Mouse (Mus musculus) cerebellum, postnatal 14 days (tissue): ENCODE measurements at regions not wholly inside any gene's neighbourhood (a gene's known extent, or its start where the extent isn't known, plus 50 kb on each side); places are given as distances from the start of the nearest gene placed in this dataset.

Source experiments
- DNase-seq, 2 experiments: peaks; one replicate each; pipeline ENCODE4 v3.0.0; 2021; ENCODE audit warnings: mixed read lengths in 2 of 2

- DNase-seq = peak; percentile 64 to 76
These were observed 565.2 kb upstream of the Adam5 start for GRCm38 (mm10) chr8:25389371-25389855.

- peak; percentile 65 to 76 for DNase-seq
These were observed 564.6 kb upstream of the Adam5 start for GRCm38 (mm10) chr8:25388811-25389210.

GRCm38 (mm10) chr8:25385186-25385585, 561.0 kb upstream of the Adam5 start:
- DNase-seq = peak in 1 of 2 experiments; percentile 20

- no peak for DNase-seq
These were observed 560.4 kb upstream of the Adam5 start for GRCm38 (mm10) chr8:25384591-25384990.

- DNase-seq = no peak
These were observed 549.1 kb upstream of the Adam5 start for GRCm38 (mm10) chr8:25373276-25373675.

GRCm38 (mm10) chr8:25370947-25371346, 546.8 kb upstream of the Adam5 start:
- no peak for DNase-seq

GRCm38 (mm10) chr8:25369331-25369730, 545.2 kb upstream of the Adam5 start:
- DNase-seq = peak; percentile 35 to 46

GRCm38 (mm10) chr8:25368561-25369091, 544.5 kb upstream of the Adam5 start:
- peak; percentile 61 to 63 for DNase-seq

GRCm38 (mm10) chr8:25367806-25368549, 543.8 kb upstream of the Adam5 start:
- DNase-seq = no peak

GRCm38 (mm10) chr8:25366181-25366580, 542.0 kb upstream of the Adam5 start:
- peak in 1 of 2 experiments; percentile 21 for DNase-seq

- no peak for DNase-seq
These were observed 538.5 kb upstream of the Adam5 start for GRCm38 (mm10) chr8:25362656-25363055.

- no peak for DNase-seq
These were observed 538.0 kb upstream of the Adam5 start for GRCm38 (mm10) chr8:25362146-25362545.

GRCm38 (mm10) chr8:25361420-25361819, 537.3 kb upstream of the Adam5 start:
- DNase-seq = no peak

GRCm38 (mm10) chr8:25358539-25359165, 534.5 kb upstream of the Adam5 start:
- peak; percentile 67 to 82 for DNase-seq

GRCm38 (mm10) chr8:25353822-25354770, 529.9 kb upstream of the Adam5 start:
- DNase-seq = peak; percentile 59 to 67

GRCm38 (mm10) chr8:25353405-25353804, 529.2 kb upstream of the Adam5 start:
- peak; percentile 22 to 47 for DNase-seq

GRCm38 (mm10) chr8:25348003-25348683, 524.0 kb upstream of the Adam5 start:
- peak in 1 of 2 experiments; percentile 45 for DNase-seq

- no peak for DNase-seq
These were observed 519.0 kb upstream of the Adam5 start for GRCm38 (mm10) chr8:25343160-25343602.

- no peak for DNase-seq
These were observed 518.3 kb upstream of the Adam5 start for GRCm38 (mm10) chr8:25342501-25342900.

- no peak for DNase-seq
These were observed 517.1 kb upstream of the Adam5 start for GRCm38 (mm10) chr8:25341225-25341624.

- DNase-seq = no peak
These were observed 516.6 kb upstream of the Adam5 start for GRCm38 (mm10) chr8:25340729-25341128.

GRCm38 (mm10) chr8:25332120-25332607, 508.0 kb upstream of the Adam5 start:
- DNase-seq = no peak
